Comparison of ENCODE assay signal across 12 mouse cellular contexts in the genomic region with DNA sequence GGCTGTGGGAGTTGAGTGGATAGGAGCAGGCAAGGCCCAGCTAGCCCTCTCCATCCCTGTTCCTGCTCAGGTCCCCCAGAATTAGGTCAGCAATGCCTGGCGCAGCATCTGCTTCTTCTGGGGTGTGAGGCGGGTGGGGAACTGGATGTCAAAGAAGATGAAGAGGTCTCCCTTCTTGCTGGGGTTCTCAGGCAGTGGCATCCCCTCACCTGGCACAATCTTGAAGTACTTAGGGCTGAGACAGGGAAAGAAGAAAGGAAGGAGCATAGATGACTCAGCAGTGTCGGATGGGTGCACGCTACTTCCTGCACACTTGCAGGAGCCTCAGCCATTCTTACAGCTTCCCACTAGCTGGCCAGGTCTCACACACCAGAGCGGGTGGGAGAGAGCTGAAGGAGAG. TPM values are rescaled to one million over a fixed set of nuclear protein-coding genes. Genes with fewer than 3 reads are reported as not detected.
DNase-seq lines count a peak whose midpoint lies in the region; ATAC-seq and TF ChIP-seq lines count a peak whose summit lies in the region.
"Had no signal": no experiment of that assay in that cellular context is flagged by ENCODE, and none has a peak within 500 bp of the region (broad histone marks: within the 10 kb centered on the region; RNA-seq: fewer than 3 reads in every experiment).

No protein-coding gene starts in this region.

- peak overlapping the region; percentile 62 for H3K27ac ChIP-seq in liver, embryonic 14.5 days
- no peak overlapping the region for H3K27ac ChIP-seq in thymus, adult 2 months (ENCODE audit: control insufficient read depth, insufficient read depth, low read length)
- no peak overlapping the region for H3K27ac ChIP-seq in kidney, embryonic 15.5 days
- no peak overlapping the region for H3K27ac ChIP-seq in forebrain, embryonic 15.5 days (replicated peaks)
- H3K27ac ChIP-seq: forebrain, embryonic 10.5 days; hindbrain, embryonic 10.5 days; kidney, postnatal 0 days; stomach, embryonic 15.5 days had no signal

- H3K4me3 ChIP-seq in G1E (ENCODE audit: low read depth, low read length): no peak overlapping the region
- no peak overlapping the region for H3K4me3 ChIP-seq in liver, embryonic 14.5 days (ENCODE audit: insufficient read depth in 1 of 2, low read depth in 2 of 2, low read length in 2 of 2)
- H3K4me3 ChIP-seq in thymus, adult 2 months (ENCODE audit: control insufficient read depth, insufficient read depth, low read length): no peak overlapping the region
- H3K4me3 ChIP-seq in kidney, embryonic 15.5 days (replicated peaks): no peak overlapping the region
- no peak overlapping the region for H3K4me3 ChIP-seq in forebrain, embryonic 15.5 days
- H3K4me3 ChIP-seq: forebrain, embryonic 10.5 days; hindbrain, embryonic 10.5 days; stomach, embryonic 15.5 days had no signal

- intact Hi-C loops in heart, postnatal 25 days (cut with DNase I): no loop called here

- 0 out of 2 replicates have a peak, but pooled peaks have one; percentile 3 for ATAC-seq in G1E (ENCODE audit: extremely low read depth, insufficient number of reproducible peaks, low FRiP score, poor library complexity, severe bottlenecking)
- ATAC-seq in liver, embryonic 14.5 days (ENCODE audit: insufficient read depth): peak; percentile 19
- ATAC-seq in kidney, embryonic 15.5 days (replicated peaks; ENCODE audit: low FRiP score): no peak
- no peak for ATAC-seq in forebrain, embryonic 15.5 days (replicated peaks)

- H3K9me3 ChIP-seq in G1E (replicated peaks): no peaks in the 10 kb centered on the region
- no peaks in the 10 kb centered on the region for H3K9me3 ChIP-seq in liver, embryonic 14.5 days (ENCODE audit: control insufficient read depth, low read length)
- no peaks in the 10 kb centered on the region for H3K9me3 ChIP-seq in kidney, embryonic 15.5 days (replicated peaks)
- H3K9me3 ChIP-seq in forebrain, embryonic 15.5 days: no peaks in the 10 kb centered on the region
- H3K9me3 ChIP-seq: forebrain, embryonic 10.5 days; hindbrain, embryonic 10.5 days; stomach, embryonic 15.5 days had no signal

- H3K27me3 ChIP-seq in G1E (ENCODE audit: insufficient read depth, low read length): peaks cover 39% of the 10 kb centered on the region
- H3K27me3 ChIP-seq in liver, embryonic 14.5 days (ENCODE audit: control insufficient read depth, insufficient read depth, low read length): no peaks in the 10 kb centered on the region
- no peaks in the 10 kb centered on the region for H3K27me3 ChIP-seq in thymus, adult 2 months (ENCODE audit: control insufficient read depth, insufficient read depth, low read length)
- H3K27me3 ChIP-seq in kidney, embryonic 15.5 days: no peaks in the 10 kb centered on the region
- H3K27me3 ChIP-seq in forebrain, embryonic 15.5 days: no peaks in the 10 kb centered on the region
- H3K27me3 ChIP-seq: stomach, embryonic 15.5 days had no signal

- H3K36me3 ChIP-seq in G1E (replicated peaks): peaks cover 31% of the 10 kb centered on the region
- peaks cover 24% of the 10 kb centered on the region for H3K36me3 ChIP-seq in liver, embryonic 14.5 days (replicated peaks; ENCODE audit: control insufficient read depth, insufficient read depth, low read depth)
- peaks cover 23% of the 10 kb centered on the region for H3K36me3 ChIP-seq in thymus, adult 2 months (ENCODE audit: control insufficient read depth, insufficient read depth, low read length)
- H3K36me3 ChIP-seq in kidney, embryonic 15.5 days: peaks cover 25% of the 10 kb centered on the region
- no peaks in the 10 kb centered on the region for H3K36me3 ChIP-seq in forebrain, embryonic 15.5 days

- no peak overlapping the region for H3K4me2 ChIP-seq in liver, embryonic 14.5 days (ENCODE audit: low read depth)
- no peak overlapping the region for H3K4me2 ChIP-seq in kidney, embryonic 15.5 days
- H3K4me2 ChIP-seq in forebrain, embryonic 15.5 days (replicated peaks): no peak overlapping the region
- H3K4me2 ChIP-seq: stomach, embryonic 15.5 days had no signal

- DNase-seq in heart, adult 11 months: peak; percentile 93
- DNase-seq in heart, postnatal 25 days (ENCODE audit: low spot score): no peak
- DNase-seq in G1E (ENCODE audit: low spot score): no peak
- DNase-seq in liver, embryonic 14.5 days (ENCODE audit: low read depth in 3 of 3, low spot score in 3 of 3): no peak
- peak; percentile 32 for DNase-seq in thymus, adult 2 months
- DNase-seq in urinary bladder, postnatal 10 days (ENCODE audit: low spot score): no peak

- TF ChIP-seq POLR2A in thymus, adult 2 months (IDR thresholded peaks at IDR 0.05; ENCODE audit: control insufficient read depth, extremely low read depth, insufficient read depth, low read length, poor library complexity): 0 out of 2 replicates have a peak, but pooled peaks have one; percentile 44

- TF ChIP-seq CTCF in G1E (IDR thresholded peaks at IDR 0.05; ENCODE audit: low read depth, low read length): no peak
- no peak for TF ChIP-seq CTCF in liver, embryonic 14.5 days (IDR thresholded peaks at IDR 0.05; ENCODE audit: low read depth)
- TF ChIP-seq CTCF in thymus, adult 2 months (IDR thresholded peaks at IDR 0.05; ENCODE audit: borderline replicate concordance, control insufficient read depth, extremely low read depth, insufficient read depth, low read length, poor library complexity): no peak

- H3K9ac ChIP-seq in liver, embryonic 14.5 days (replicated peaks): no peak overlapping the region
- H3K9ac ChIP-seq in kidney, embryonic 15.5 days: no peak overlapping the region
- H3K9ac ChIP-seq in forebrain, embryonic 15.5 days (replicated peaks): no peak overlapping the region
- H3K9ac ChIP-seq: stomach, embryonic 15.5 days had no signal

- no peak for TF ChIP-seq EP300 in liver, embryonic 14.5 days (IDR thresholded peaks at IDR 0.05; ENCODE audit: low read depth)

- H3K4me1 ChIP-seq in G1E (ENCODE audit: insufficient read depth, low read depth, low read length): peaks cover 66% of the 10 kb centered on the region
- peaks cover 15 to 29% of the 10 kb centered on the region in 2 experiments for H3K4me1 ChIP-seq in liver, embryonic 14.5 days (replicated peaks; ENCODE audit: control insufficient read depth in 2 of 2, insufficient read depth in 2 of 2, low read length in 1 of 2)
- H3K4me1 ChIP-seq in thymus, adult 2 months (replicated peaks; ENCODE audit: control insufficient read depth, insufficient read depth, low read length): peaks cover 23% of the 10 kb centered on the region
- peaks cover 12% of the 10 kb centered on the region for H3K4me1 ChIP-seq in kidney, embryonic 15.5 days
- H3K4me1 ChIP-seq in forebrain, embryonic 15.5 days: no peaks in the 10 kb centered on the region

- WGBS in liver, embryonic 14.5 days (ENCODE audit: insufficient replicate concordance): 31% methylated on average over 5 of the region's 5 CpGs
- 7% methylated on average over 5 of the region's 5 CpGs for whole genome bisulfite sequencing in thymus, adult 2 months
- 84% methylated on average over 5 of the region's 5 CpGs for WGBS in kidney, embryonic 15.5 days
- WGBS in forebrain, embryonic 15.5 days: 92% methylated on average over 5 of the region's 5 CpGs

RNA-seq across cellular contexts. Expression of gene Ucp2, which starts 9.9 kb away (rescaled TPM):
- 100 to 1,000 TPM; 426 to 460 TPM for total RNA-seq in heart, postnatal 25 days (2021)
- total RNA-seq in G1E (2014; fragmentation: Nextera tagmentation) (688 and 701 TPM in 2 replicates), G1E (2017) (142 and 164 TPM in 2 replicates)
- 838 and 989 TPM in 2 replicates for polyA plus RNA-seq in G1E (2012)
- polyA plus RNA-seq in liver, embryonic 14.5 days (2012; rRNA removed): 329 and 337 TPM in 2 replicates
- 556 and 628 TPM in 2 replicates for polyA plus RNA-seq in liver, embryonic 14.5 days (2014; fragmentation: Nextera tagmentation; extraction: Ambion mirVana)
- polyA plus RNA-seq in thymus, adult 2 months (2012; rRNA removed): 1,120 and 1,396 TPM in 2 replicates
- 191 and 221 TPM in 2 replicates for polyA plus RNA-seq in kidney, embryonic 15.5 days (2015; fragmentation: Nextera tagmentation; extraction: Ambion mirVana)
- polyA plus RNA-seq in forebrain, embryonic 15.5 days (2015; fragmentation: Nextera tagmentation; extraction: Ambion mirVana): 47.4 and 48.4 TPM in 2 replicates

RNA-seq across cellular contexts. Expression of gene Dnajb13, which starts 11.7 kb away (rescaled TPM):
- total RNA-seq in heart, postnatal 25 days (2021): not detected
- total RNA-seq in G1E (2014; fragmentation: Nextera tagmentation): not detected in 2 replicates
- total RNA-seq in G1E (2017): 0.16 and 0.35 TPM in 2 replicates
- polyA plus RNA-seq in G1E (2012): not detected in 2 replicates
- 0.58 and 0.64 TPM in 2 replicates for polyA plus RNA-seq in liver, embryonic 14.5 days (2012; rRNA removed)
- 2.0 and 2.3 TPM in 2 replicates for polyA plus RNA-seq in liver, embryonic 14.5 days (2014; fragmentation: Nextera tagmentation; extraction: Ambion mirVana)
- 2.2 and 3.0 TPM in 2 replicates for polyA plus RNA-seq in thymus, adult 2 months (2012; rRNA removed)
- polyA plus RNA-seq in kidney, embryonic 15.5 days (2015; fragmentation: Nextera tagmentation; extraction: Ambion mirVana): 0.40 and 0.42 TPM in 2 replicates
- 2.6 and 4.9 TPM in 2 replicates for polyA plus RNA-seq in forebrain, embryonic 15.5 days (2015; fragmentation: Nextera tagmentation; extraction: Ambion mirVana)

RNA-seq across cellular contexts. Expression of gene Ucp3, which starts 30.3 kb away (rescaled TPM):
- 10 to 100 TPM; 40.6 to 49.9 TPM for total RNA-seq in heart, postnatal 25 days (2021)
- not detected in 2 replicates for total RNA-seq in G1E (2014; fragmentation: Nextera tagmentation)
- 0.33 TPM in 1 of 2 replicates, not detected in the other for total RNA-seq in G1E (2017)
- polyA plus RNA-seq in G1E (2012): not detected in 2 replicates
- polyA plus RNA-seq in liver, embryonic 14.5 days (2012; rRNA removed): 0.02 TPM in 1 of 2 replicates, not detected in the other
- not detected in 2 replicates for polyA plus RNA-seq in liver, embryonic 14.5 days (2014; fragmentation: Nextera tagmentation; extraction: Ambion mirVana)
- polyA plus RNA-seq in thymus, adult 2 months (2012; rRNA removed): 6.0 and 7.0 TPM in 2 replicates
- polyA plus RNA-seq in kidney, embryonic 15.5 days (2015; fragmentation: Nextera tagmentation; extraction: Ambion mirVana): 0.12 and 0.17 TPM in 2 replicates
- not detected in 2 replicates for polyA plus RNA-seq in forebrain, embryonic 15.5 days (2015; fragmentation: Nextera tagmentation; extraction: Ambion mirVana)
- polyA plus RNA-seq: forebrain, embryonic 10.5 days had no signal

RNA-seq across cellular contexts. Expression of gene Coa4, which starts 33.8 kb away (rescaled TPM):
- 10 to 100 TPM; 14.1 to 16.3 TPM for total RNA-seq in heart, postnatal 25 days (2021)
- total RNA-seq in G1E (2014; fragmentation: Nextera tagmentation) (15.4 and 20.0 TPM in 2 replicates), G1E (2017) (21.9 and 22.0 TPM in 2 replicates)
- polyA plus RNA-seq in G1E (2012): 9.1 and 9.6 TPM in 2 replicates
- polyA plus RNA-seq in liver, embryonic 14.5 days (2012; rRNA removed): 6.0 and 9.4 TPM in 2 replicates
- polyA plus RNA-seq in liver, embryonic 14.5 days (2014; fragmentation: Nextera tagmentation; extraction: Ambion mirVana): 13.9 and 14.7 TPM in 2 replicates
- 9.1 and 10.1 TPM in 2 replicates for polyA plus RNA-seq in thymus, adult 2 months (2012; rRNA removed)
- 23.3 and 24.9 TPM in 2 replicates for polyA plus RNA-seq in kidney, embryonic 15.5 days (2015; fragmentation: Nextera tagmentation; extraction: Ambion mirVana)
- 14.1 and 14.9 TPM in 2 replicates for polyA plus RNA-seq in forebrain, embryonic 15.5 days (2015; fragmentation: Nextera tagmentation; extraction: Ambion mirVana)

Comparison
In these comparisons a context has a peak if more than half of its experiments do, and no peak if none do; other contexts are left out.
1. DNase-seq: peak in heart, adult 11 months (single experiment) and thymus, adult 2 months (single experiment); none in heart, postnatal 25 days (single experiment), G1E (single experiment), liver, embryonic 14.5 days (0 of 3) and urinary bladder, postnatal 10 days (single experiment).
2. ATAC-seq: peak in G1E (single experiment) and liver, embryonic 14.5 days (single experiment); none in kidney, embryonic 15.5 days (single experiment) and forebrain, embryonic 15.5 days (single experiment).